Mouse (Mus musculus): Measurements from ENCODE around the gene Sult1a1.

GRCm38 (mm10) chr7:126630824-126631518, 45.3 kb downstream of the Sult1a1 start, which contains the start of gene Nupr1:
- no peak for TF ChIP-seq CTCF (IDR thresholded peaks at IDR 0.05; ENCODE audit: borderline replicate concordance, extremely low read depth, insufficient read depth, insufficient read length)
- TF ChIP-seq POLR2A (IDR thresholded peaks at IDR 0.05; ENCODE audit: borderline replicate concordance, extremely low read depth, insufficient read depth, insufficient read length, poor library complexity, severe bottlenecking): no peak
